Mouse (Mus musculus) spleen, postnatal 10 days (tissue): Measurements from ENCODE around the gene Plcl1.

Experiments
- DNase-seq, 2 experiments: peaks; one replicate each; pipeline ENCODE4 v3.0.0; 2021 to 2022; ENCODE audit warnings: low spot score in 2 of 2

Gene Plcl1

DNA sequence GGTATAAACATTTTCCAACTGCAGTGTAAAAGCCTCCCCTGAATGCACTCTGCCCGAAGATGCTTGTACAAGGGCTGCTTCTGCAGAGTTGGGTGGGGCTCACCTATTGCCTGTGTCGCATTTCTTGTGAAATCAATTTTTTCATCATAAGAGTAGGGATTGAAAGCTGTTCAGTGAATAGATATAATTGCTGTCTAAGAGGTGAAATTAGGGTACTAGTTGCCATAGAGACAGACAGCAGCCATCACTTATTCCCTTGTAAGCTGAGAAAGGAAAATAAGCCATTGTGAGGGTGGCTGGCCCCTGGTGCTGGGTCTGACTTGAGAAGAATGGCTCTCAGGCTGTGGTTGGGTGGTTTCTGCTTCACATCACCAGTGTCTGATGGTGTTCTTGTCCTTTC is 299.0 kb downstream of the Plcl1 start:
- DNase-seq: no peak

- DNase-seq: no peak
Measured at GRCm38 (mm10) chr1:55705173-55705572, 299.5 kb downstream of the Plcl1 start.

GRCm38 (mm10) chr1:55705756-55706155 is 300.0 kb downstream of the Plcl1 start:
- no peak for DNase-seq

GRCm38 (mm10) chr1:55706933-55707332 is 301.2 kb downstream of the Plcl1 start:
- no peak for DNase-seq

- DNase-seq: no peak
Measured at GRCm38 (mm10) chr1:55717283-55717803, 311.6 kb downstream of the Plcl1 start.

- DNase-seq: no peak
Measured at GRCm38 (mm10) chr1:55725428-55725827, 319.7 kb downstream of the Plcl1 start.

- DNase-seq: no peak
Measured at GRCm38 (mm10) chr1:55729332-55729731, 323.6 kb downstream of the Plcl1 start.

- DNase-seq: no peak
Measured at GRCm38 (mm10) chr1:55732951-55733350, 327.2 kb downstream of the Plcl1 start.

DNA sequence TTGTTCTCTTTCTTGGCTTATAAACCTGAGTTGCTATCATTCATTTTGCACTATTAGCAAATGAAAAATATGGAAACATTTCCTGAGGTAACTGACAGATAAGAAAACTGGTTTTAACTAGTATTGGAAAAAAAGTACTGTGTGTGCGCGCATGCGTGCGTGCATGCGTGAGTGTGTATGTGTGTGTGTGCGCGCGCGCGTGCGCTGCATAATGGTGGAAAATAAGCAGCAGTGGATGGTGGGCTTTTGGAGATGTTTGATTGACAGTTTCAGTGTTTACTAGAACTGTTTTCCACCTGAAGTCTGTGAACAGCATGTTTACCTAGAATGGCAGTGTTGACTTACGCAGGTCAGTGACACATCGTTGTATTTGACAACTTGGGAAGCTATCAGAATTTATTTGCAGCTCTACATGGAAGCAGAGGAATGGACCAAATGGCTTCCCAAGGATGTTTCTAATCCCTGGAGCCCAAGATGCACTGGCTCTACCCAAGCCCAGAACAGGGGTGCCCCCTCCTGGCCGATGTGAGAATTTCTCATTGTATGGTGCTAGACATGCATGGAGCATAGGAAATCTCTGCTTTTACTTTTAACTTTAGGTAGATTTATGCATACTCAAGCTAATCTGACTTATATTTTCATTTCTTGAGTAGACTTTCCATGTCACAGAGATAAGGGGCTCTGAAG is 330.5 kb downstream of the Plcl1 start:
- DNase-seq: peak; percentile 14 to 68

GRCm38 (mm10) chr1:55736762-55737288 is 331.1 kb downstream of the Plcl1 start:
- DNase-seq: no peak

DNA sequence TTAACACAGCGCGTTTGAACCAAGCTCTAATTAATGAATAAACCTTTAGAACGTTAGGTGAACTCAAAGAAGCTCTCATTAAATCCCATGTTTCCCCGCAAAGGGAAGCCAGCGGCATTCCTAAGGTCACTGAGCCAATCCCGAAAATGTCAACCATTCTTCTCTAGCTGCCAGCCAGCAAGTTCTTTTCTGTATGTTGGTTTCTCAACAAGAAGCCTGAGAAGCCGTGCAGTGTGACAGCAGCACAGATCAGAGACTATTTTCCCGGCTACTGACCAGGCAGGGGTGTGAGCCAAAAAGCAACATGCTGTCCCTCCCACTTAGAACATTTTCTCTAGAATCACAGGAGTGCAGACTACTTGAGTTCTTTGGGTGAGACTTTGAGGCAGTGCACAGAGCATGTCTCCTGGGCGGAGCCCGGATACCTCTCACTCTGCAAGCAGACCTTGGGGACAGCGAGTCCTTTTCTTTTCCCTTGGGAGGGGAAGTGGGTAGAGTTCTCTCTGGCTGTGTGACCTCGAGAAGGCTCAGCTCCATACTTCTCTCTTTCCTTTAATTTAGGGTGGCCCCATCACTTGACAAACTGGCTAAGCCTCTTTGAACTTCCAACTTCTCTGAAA is 333.1 kb downstream of the Plcl1 start:
- DNase-seq: peak in 1 of 2 experiments; percentile 40

DNA sequence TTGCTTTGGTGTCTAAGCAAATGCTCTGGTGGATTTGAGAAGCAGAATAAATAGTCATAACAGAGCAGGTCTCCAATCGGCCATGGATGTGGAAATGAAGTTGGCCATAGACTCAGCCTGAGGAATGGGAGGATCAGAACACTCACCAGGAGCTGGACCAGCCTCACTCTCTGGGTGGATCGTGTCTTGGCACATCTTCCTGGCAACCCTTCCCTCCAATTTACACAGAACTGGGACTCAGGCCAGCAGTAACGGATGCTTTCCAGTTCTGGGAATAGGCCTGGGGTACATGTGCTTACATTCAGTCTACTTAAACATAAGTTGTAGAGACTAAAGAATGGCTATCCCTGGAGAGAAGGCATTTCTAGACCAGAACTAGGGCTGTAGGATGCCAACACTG is 336.2 kb downstream of the Plcl1 start:
- DNase-seq: no peak

DNA sequence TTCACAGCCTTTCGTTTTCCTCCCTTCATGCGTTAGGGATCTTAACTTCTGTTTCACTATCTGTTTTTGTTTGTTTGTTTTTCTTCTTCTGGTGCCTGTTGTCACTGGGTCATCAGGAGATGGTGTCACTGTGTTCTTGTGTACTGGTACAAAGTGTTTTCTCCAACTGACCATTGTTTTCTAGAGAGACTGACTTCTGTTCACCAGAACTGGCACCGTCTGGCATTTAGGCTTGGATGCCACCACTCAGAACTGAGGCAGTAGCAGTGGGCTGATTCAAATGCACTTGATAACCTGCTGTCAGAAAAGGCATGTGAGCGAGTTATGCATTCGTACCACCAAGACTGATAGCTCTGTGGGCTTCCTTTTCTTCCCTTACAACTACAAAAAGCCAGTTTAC is 342.8 kb downstream of the Plcl1 start:
- DNase-seq: no peak

DNA sequence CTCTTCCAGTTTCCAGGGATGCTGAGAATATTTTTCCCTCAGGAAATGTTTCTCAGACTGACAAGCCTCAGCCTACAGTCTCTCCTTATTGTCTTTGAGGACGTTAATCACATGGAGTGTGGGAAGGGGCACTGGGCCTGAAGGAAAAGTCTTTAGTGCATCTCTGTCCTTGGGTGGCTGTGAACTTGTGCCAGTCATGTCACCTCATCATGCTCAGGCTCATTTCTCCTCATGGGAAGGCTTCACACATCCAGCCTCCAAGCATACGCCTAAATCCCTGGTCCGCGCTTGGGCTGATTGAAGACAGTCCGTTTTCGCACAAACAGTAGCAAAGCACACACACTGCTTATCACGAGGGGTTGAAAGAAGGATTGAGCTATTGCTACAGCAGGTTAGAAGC is 344.0 kb downstream of the Plcl1 start:
- no peak for DNase-seq

DNA sequence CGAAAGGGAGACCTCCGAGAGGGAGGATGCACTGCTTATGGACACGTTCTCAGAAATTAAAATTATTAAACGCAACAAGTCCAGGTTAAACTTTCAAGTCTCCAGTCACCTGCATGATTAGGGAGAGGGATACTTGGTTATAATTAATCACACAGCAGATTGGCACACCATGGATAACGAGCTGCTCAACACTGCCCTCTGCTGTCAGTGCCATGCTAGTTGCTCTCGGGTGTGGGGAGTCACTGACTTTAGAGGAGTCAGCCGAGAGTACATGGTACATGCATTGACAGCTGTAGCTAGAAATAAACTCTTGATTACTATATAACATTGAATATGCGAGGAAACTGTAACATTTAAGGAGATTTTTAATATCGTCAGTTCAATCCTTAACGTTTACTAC is 350.0 kb downstream of the Plcl1 start:
- DNase-seq: peak; percentile 19 to 66

DNA sequence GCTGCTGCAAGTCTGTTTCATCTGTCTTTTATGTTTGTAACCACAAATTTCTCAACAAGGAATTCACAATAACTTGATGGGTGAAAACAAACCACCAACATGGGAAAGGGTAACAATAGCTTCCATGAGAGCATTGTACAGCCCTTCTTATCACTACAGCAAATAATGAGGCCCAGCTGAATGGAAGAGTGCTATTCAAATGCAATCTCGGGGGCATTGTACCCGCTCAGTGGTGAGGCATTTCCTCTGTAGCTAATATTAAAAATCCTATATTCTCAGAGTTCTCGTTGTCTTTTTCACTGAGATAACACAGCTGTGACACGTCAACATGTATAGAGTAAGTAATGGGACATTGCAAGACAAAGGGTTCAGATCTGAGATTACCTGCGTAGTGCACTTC is 356.6 kb downstream of the Plcl1 start:
- DNase-seq: no peak

GRCm38 (mm10) chr1:55763171-55763570 is 357.4 kb downstream of the Plcl1 start:
- DNase-seq: no peak

DNA sequence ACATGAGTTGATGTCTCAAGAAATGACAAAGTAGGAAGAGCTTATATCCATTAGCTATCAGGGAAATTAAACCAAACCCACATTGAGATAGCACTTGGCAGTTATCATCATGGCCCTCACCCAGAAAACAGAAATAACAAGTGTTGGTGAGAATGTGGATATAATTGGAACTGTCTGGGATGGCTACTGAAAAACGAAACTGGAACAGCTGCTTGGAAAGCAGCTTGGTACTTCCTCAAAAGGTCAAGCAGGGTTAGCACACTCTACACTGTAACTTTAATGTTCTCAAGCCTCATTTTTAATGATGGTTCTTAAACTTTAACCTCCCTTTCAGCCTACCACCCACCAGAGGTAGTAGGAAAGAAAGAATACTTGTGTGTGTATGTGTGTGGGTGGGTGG is 361.0 kb downstream of the Plcl1 start:
- no peak for DNase-seq

GRCm38 (mm10) chr1:55770072-55770785 is 364.5 kb downstream of the Plcl1 start:
- no peak for DNase-seq

DNA sequence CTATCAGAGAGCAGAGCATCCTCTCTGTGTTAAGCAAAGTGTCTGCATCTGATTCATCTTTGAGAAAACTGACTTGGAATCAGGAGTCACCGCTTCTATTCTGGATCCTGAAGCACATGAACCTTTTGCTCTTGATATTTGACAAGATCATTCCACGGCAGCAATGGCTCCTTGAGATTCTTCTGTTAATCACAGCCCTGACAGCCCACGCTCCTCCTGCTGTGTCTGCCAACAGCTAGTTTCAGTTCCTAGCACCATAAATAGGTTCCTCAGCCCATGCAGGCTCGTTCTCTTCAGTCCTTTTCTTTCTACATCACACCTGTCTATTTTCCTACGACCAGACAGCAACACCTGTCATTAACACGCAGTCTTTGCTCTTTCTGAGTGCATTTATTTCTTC is 387.1 kb downstream of the Plcl1 start:
- no peak for DNase-seq
